14 mouse cellular contexts compared by ENCODE assay signal in the genomic region with DNA sequence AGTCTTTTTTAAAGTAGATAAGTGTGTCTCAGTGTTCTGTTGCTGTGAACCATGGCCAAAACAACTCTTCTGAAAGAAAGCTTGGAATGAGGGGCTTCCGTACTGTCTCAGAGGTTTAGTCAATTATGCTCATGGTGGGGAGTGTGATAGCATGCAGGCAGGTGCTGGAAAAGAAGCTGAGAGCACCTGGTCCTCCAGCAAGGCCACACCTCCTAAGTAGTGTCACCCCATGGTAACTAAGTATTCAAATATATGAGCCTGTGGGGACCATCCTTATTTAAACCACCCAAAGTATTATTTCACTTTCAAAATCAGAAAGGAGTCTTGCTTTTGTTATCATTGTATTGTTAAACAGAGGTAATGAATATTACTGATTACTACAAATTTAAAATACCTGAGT.
"Had no signal": no experiment of that assay in that cellular context is flagged by ENCODE, and none has a peak within 500 bp of the region (broad histone marks: within the 10 kb centered on the region; RNA-seq: fewer than 3 reads in every experiment).

No protein-coding gene starts in this region.

- H3K4me1 ChIP-seq: neural tube, embryonic 12.5 days had no signal

- H3K27ac ChIP-seq: liver, embryonic 12.5 days; liver, embryonic 14.5 days; midbrain, embryonic 10.5 days; midbrain, embryonic 12.5 days; neural tube, embryonic 12.5 days had no signal

- H3K4me3 ChIP-seq: liver, embryonic 12.5 days; megakaryocyte, embryonic 14.5 days; midbrain, embryonic 10.5 days; midbrain, embryonic 12.5 days; neural tube, embryonic 12.5 days had no signal

- ATAC-seq: liver, embryonic 12.5 days had no signal

- DNase-seq: lung, adult 18-20 months; lung, embryonic 14.5 days; lung, postnatal 10 days; midbrain, embryonic 14.5 days; right cerebral cortex, postnatal 14 days; thymus, adult 18-20 months; thymus, postnatal 14 days; thymus, postnatal 36 days had no signal
